Mouse (Mus musculus) urinary bladder, postnatal 4 days (tissue): ENCODE data around the gene Nol3.
"Not testable (repeated sequence)": the region's sequence is repeated elsewhere in the genome, so short reads cannot be mapped to it uniquely, and the experiment has no call there.

Experiments used
- DNase-seq, 2 experiments: peaks; one replicate each; pipeline ENCODE4 v3.0.0; 2021 to 2022; ENCODE audit warnings: low spot score in 2 of 2

The Nol3 gene

GRCm38 (mm10) chr8:105288958-105289732 is 13.2 kb downstream of the Nol3 start:
- peak; percentile 89 to 92 for DNase-seq

DNA sequence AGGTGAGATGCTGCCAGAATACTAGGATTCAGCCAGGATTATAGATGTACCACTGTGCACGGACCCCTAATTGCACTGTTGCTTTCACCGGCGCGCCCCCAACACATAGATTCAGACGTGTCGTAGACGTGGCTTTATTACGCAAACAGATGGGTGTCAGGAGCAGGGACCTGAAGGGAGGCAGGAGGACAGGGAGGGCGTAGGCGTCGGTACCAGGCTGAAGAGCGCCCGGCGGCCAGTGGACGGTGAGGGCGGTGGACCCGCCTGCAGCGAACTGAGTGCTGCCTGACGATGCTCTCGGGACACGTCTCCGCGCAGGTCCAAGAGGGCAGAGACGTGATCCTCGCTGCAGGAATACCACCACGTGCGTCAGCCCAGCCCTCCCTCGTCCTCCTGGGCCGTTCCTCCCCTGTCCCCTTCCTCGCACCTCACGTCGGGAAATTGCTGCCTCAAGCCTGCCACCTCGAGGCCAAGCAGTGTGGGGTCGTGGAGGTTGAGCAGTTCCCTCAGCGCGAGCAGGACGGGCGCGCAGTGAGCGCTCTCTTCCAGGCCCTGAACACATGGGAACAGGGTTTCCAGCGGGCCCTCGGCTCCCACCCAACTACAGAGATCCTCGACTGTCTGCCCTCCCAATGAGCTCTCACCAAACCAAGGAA is 14.0 kb downstream of the Nol3 start, which contains the start of gene 4931428F04Rik:
4931428F04Rik (minus strand) TSS at position 60 of the 656 bp plus-strand sequence.
- DNase-seq, result peak in 1 of 2 experiments; percentile 45

DNA sequence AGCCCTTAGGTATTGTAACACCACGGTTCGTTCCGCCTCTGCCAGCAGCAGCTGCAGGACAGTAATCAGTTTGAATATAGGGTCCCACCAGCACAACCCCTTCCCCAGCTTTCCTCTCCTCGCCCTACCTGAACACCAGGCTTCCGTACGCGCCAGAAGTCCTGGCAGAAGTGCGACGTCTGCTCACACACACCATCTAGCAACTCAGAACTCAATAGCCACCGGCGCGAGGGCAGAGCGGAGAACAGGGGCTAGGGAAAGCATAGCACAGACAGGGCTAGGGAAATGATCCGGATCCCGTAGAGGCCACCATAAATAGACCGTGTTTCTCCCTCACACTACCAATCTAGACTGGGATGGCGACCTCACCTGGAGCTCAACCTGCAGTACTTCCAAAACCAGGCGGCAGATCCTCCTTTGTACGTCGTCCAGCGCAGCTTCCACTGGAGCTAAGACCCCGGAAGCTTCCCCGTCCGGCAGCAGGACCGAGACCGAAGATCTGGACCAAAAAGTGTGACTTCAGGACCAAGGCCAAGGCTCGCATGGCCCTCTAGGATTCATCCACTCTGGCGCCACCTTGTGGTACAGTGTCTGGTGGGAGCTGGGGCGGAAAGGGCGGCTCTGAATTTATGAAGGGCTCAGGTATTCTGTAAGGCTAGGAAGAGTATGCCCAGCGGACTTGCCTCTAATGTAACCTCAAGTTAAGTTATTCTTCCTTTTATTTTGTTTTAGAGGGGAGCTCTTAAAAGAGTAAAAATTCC is 14.8 kb downstream of the Nol3 start:
- DNase-seq, result peak; percentile 81 to 96

DNA sequence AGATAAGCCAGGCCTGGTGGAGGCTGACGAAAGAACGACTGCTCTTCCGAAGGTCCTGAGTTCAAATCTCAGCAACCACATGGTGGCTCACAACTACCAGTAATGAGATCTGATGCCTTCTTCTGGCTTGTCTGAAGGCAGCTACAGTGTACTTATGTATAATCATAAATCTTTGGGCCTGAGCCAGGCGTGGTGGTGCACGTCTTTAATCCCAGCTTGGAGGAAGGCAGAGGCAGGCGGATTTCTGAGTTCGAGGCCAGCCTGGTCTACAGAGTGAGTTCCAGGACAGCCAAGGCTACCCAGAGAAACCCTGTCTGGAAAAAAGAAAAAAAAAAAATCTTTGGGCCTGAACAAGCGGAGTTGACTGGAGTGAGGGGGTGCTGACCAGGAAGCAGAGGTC is 15.4 kb downstream of the Nol3 start:
- not testable (repeated sequence) for DNase-seq

GRCm38 (mm10) chr8:105291802-105292201 is 15.9 kb downstream of the Nol3 start:
- DNase-seq, result not testable (repeated sequence)

DNA sequence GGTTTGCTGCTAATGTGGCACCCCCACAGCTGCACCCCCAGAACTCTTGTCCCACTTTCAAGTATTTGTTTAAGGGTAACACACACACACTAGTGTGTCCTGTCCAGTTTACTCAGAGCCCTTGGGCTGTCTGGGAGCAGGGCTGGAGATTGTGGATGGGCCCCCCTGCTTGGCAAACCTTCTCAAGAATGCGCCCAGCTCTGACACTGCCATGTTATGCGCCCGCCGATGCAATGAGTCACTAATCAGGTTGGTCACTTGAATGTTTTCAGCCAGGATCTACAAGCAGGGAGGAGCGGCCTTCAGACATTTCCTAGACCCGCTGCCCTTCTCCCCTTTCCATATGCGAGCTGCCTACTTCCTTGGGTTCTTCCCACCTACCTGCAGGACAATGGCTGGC is 16.5 kb downstream of the Nol3 start:
- peak in 1 of 2 experiments; percentile 16 for DNase-seq

GRCm38 (mm10) chr8:105293405-105293804 is 17.5 kb downstream of the Nol3 start:
- peak in 1 of 2 experiments; percentile 17 for DNase-seq

DNA sequence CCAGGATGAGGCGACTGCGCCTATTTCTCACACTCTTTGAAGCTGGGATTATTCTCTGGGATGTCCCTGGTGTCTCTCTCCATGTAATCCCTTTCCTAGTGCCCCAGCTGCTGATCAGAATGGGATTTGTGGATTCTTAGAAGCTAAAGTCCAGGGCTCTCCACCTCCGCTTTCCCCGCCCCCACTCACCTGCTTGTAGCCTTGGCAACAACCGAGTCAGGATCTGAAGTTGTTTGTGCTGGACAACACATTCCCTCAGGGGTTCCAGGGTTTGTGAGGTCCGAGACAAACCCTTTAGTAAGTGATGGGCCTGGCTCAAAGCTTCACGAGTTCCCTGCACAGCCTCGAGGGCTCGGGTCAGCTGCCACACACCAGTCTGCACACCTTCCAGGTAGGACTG is 18.8 kb downstream of the Nol3 start:
- DNase-seq, result no peak

- DNase-seq, result no peak
These were observed 19.3 kb downstream of the Nol3 start for GRCm38 (mm10) chr8:105295256-105295655.

GRCm38 (mm10) chr8:105295895-105296573 is 20.1 kb downstream of the Nol3 start, which contains the start of gene Exoc3l:
TSS of gene Exoc3l (minus strand) at chr8:105296101.
- DNase-seq, result peak in 1 of 2 experiments; percentile 40

DNA sequence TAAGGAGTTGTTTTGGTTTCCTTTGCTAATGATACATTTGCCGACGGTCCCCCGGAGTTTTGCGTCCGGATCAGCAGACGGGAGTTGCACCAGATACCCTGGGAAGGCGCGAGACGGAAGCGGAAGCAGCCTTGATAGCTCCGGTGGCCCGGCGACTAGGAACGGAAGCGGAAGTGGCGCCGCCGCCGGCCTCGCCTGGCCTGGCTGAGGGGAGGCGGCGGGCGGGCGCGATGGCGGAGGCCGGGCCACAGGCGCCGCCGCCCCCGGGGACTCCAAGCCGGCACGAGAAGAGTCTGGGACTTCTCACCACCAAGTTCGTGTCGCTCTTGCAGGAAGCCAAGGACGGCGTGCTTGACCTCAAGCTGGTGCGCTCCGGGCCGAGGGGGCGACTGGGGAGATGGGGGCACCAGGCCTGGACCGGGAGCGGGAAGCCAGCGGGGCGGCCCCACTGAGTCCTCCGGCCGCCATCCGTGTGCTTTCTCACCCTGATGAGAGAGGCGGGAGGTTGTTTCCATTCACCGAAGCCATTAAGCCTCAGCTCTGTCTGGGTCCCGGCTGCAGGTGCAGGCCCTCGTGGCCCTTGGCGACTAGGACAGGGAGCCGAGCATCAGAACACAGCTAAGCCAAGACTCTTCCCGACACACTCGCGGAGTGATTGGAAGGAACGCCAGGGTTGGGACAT is 21.7 kb downstream of the Nol3 start, which contains the start of gene E2f4:
E2f4 (plus strand) TSS at position 153 of the 682 bp plus-strand sequence.
- DNase-seq, result peak; percentile 86 to 91

DNA sequence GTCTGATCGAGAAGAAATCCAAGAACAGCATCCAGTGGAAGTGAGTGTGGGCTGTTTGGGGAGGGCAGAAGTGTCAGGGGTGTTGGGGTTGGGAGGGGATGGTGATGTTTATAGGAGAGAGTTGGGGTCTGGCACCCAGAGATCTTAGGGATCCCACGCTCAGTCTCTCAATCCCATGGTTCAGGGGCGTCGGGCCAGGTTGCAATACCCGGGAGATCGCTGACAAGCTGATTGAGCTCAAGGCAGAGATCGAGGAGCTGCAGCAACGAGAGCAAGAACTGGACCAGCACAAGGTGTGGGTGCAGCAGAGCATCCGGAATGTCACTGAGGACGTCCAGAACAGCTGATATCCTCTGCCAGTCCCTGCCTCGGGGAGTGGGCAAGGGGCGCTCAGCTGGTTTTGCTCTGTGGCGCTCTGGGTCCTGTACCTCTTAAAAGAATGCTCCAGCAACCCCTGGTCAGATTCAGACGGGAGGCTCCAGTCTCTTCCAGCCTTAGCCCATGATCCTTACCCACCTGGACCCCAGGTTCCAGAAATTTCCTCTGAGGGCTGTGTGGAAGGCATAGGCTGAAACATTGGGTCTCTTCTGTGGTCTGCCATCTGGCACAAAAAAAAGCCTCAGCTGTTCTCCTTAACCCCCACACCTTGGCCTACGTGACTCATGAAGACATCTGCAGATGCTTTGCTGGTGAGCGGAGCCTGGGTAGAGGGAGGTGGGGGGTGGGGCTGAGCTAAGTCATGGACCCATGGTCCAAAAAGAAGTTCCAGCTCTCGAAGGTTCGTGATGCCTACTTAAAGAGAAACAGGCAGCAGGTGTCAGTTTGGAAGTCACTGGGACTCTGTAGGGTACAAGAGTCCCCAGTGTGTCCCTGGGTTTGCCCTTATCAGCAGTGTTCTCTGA is 22.7 kb downstream of the Nol3 start:
- no peak for DNase-seq

- DNase-seq, result no peak
These were observed 24.0 kb downstream of the Nol3 start for GRCm38 (mm10) chr8:105299962-105300361.

- no peak for DNase-seq
These were observed 27.5 kb downstream of the Nol3 start for GRCm38 (mm10) chr8:105303396-105303795.

DNA sequence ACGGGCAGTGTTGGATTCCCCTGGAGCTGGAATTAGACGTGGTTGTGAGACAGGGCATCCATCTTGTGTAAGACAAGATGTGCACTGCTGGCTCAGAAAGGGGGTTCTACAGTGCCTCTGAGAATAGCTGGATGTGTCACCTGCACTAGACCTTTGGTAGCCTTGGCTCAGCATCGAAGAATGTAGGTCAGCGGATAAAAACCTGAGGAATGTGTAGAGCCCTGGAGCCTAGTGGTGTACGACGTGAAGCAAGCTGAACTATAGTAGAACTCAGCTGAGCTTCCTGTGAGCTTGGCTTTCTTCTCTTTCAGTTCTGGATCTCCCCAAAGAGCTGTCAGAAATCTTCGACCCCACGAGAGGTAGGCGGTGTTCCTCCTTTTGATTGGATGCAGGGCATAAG is 27.9 kb downstream of the Nol3 start:
- no peak for DNase-seq

DNA sequence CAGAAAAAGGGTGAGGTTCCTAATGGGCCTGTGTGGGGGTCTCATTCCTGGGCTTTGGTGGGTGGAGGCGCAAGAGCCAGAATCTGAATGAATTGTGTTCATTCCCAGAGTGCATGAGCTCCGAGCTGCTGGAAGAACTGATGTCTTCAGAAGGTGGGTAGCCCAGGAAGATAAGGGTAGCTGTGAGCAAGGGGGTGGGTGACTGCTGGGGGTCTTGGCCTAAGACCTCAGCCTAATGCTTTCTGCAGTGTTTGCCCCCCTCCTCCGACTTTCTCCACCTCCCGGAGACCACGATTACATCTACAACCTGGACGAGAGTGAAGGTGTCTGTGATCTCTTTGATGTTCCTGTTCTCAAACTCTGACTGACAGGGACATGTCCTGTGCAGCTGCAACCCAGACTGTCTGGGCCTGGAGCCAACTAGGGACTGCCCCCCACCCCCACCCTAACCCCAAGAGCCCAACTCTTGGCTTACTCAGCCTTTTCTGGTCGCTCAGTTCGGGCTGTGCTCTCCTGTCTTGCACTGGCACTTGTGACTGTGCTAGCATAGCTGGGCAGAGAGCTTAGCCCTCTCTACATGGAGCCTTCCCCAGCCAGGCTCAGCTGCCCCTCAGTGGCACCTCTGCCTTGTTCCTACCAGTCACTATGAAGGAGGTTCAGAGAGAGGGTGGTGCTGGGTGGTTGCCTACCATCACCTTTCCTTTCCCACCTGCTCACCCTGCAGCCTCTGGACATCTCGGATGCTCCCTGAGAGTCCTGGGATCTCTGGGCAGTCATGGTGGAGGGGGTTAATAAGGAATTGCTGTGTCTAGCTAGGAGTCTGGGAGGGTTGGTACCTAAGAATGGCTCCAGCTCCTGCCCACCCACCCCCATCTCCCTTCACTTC is 28.6 kb downstream of the Nol3 start:
- DNase-seq, result no peak

DNA sequence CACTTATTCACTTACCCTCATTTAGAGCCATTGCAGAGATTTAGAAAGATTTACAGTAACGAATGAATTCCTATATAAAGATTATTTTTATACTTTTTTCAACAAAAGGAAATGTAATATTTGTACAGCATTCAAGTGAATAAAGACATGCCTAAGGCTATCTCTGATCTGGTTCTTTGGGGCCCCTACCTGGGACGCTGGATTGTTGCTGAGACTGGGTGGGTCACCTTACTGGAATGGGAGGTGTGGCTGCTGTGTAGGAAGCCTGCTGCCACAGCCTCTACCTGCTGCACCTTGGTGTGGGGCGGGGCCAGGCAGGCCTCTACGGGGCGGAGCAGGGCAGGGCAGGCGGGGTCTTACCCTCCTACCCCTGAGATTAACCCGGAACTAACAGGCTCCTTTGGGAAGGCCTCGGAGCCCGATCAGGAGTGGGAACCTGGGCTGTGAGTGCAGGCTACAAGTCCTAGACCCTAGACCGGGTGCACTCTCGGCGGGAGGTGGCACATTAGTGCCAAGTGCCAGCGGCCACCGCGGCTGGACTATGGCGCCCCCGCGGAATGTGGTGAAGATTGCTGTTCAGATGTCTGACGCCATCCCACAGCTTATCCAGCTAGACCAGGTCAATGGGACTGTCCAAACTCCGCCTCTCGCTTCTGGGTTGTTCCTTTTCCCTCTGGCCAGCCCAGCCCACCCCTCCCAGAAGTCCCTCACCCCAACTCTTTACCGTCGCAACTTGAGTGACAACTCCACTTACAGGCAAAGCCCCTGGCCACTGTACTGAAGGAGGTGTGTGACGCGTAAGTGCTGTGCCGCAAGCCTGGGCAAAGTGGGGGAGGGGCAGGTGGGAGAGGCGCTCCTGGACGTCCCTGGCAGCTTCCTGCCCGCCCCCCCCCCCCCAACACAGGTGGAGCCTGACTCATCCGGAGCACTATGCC is 29.5 kb downstream of the Nol3 start, which contains the start of gene Elmo3:
Elmo3 (plus strand) TSS at position 391 of the 935 bp plus-strand sequence.
- DNase-seq, result peak; percentile 75 to 76
